Mouse (Mus musculus): ENCODE data around the gene Txndc11. TPM values are rescaled to one million over a fixed set of nuclear protein-coding genes. Genes with fewer than 3 reads are reported as not detected.

The Txndc11 gene
- polyA plus RNA-seq, 1 experiment from 2014 or later = 39.3 TPM

- no peak within 1 kb of the TSS for H3K4me3 ChIP-seq (replicated peaks)
- no peaks in the 10 kb centered on the region for H3K27me3 ChIP-seq (replicated peaks)
- WGBS = 88% methylated on average over 4 of the region's 4 CpGs
- H3K9ac ChIP-seq = no peak within 1 kb of the TSS
- no peaks in the 10 kb centered on the region for H3K36me3 ChIP-seq
- H3K4me1 ChIP-seq = peaks cover 18% of the 10 kb centered on the region
- no peaks in the 10 kb centered on the region for H3K9me3 ChIP-seq
- H3K4me2 ChIP-seq = no peak within 1 kb of the TSS
- no peak within 1 kb of the TSS for H3K27ac ChIP-seq
- no peak for ATAC-seq (ENCODE audit: insufficient read depth, low FRiP score, low read depth)
Observed at GRCm38 (mm10) chr16:11060645-11061044, 73.8 kb downstream of the Txndc11 start, which contains the start of gene Snn. Gene Snn (plus strand): TSS chr16:11060945.

DNA sequence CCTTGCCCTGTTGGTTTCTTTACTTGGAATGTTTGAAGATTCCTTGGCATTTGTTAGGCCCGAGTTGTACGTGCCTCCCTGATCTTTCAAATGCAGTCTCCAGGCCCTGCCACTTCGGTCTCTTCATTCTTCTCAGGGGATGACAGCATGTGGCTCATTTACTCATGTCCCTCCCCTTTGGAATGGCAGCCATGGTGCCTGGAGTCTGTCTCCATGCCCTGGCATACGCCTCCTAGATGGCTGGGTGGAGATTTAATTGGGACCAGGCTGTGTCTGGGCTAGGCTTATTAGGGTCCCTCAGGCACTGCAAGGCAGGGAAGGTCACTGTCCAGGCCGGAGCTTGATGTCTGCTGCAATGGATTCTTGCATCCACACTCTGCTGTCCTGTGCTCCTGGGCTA, 78.5 kb downstream of the Txndc11 start:
- Histone ChIP-seq H3K9me3 (no peaks in the 10 kb centered on the region), H3K36me3 (no peaks in the 10 kb centered on the region), H3K4me1 (no peaks in the 10 kb centered on the region), H3K4me2 (no peak overlapping the region), H3K27ac (no peak overlapping the region), H3K27me3 (replicated peaks) (no peaks in the 10 kb centered on the region), H3K4me3 (replicated peaks) (no peak overlapping the region), H3K9ac (no peak overlapping the region)
- WGBS = 76% methylated on average over 5 of the region's 5 CpGs
- ATAC-seq (ENCODE audit: insufficient read depth, low FRiP score, low read depth) = no peak

DNA sequence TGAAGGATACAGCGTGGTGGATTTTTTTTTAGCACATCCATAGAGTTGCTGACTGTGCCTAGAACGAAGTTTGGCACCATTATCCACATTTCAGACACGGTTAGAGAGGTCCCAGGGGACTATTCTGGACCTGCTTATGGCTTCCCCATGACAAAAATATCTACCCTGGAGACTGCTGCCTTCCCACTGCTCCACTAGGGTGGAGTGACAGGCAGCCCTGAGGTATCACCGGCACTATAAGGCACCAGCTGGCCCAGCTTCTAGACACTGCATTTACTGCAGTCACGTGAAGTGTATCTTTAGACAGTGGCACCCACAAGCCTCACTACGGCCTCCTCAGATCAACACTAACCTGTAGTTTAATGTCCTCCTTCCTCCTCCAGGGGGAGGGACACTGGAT, 79.6 kb downstream of the Txndc11 start:
- no peak for ATAC-seq (ENCODE audit: insufficient read depth, low FRiP score, low read depth)
- no peak overlapping the region for H3K4me3 ChIP-seq (replicated peaks)
- no peak overlapping the region for H3K9ac ChIP-seq
- no peaks in the 10 kb centered on the region for H3K27me3 ChIP-seq (replicated peaks)
- no peaks in the 10 kb centered on the region for H3K4me1 ChIP-seq
- H3K27ac ChIP-seq = no peak overlapping the region
- no peaks in the 10 kb centered on the region for H3K9me3 ChIP-seq
- no peaks in the 10 kb centered on the region for H3K36me3 ChIP-seq
- H3K4me2 ChIP-seq = no peak overlapping the region
- WGBS = 76% methylated on average over 6 of the region's 6 CpGs

DNA sequence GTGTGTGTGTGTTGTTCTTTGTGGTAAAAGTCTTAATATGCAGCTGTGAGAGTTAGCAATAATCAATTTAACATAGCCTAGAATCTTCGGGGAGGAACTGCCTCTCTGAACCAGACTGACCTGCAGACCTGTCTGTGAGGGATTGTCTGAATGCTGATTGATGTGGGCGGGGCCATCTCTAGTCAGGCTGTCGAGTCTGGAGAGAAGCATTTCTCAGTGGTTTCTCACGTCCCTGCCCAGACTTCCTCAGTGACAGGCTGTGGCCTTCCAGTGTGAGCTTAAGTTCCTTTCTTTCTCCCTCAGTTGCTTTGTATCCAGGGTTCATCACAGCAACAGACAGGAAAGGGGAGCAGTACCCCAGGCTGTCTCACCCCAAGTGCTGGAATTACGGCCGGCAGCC, 80.0 kb downstream of the Txndc11 start:
- Histone ChIP-seq H3K9me3 (no peaks in the 10 kb centered on the region), H3K4me1 (no peaks in the 10 kb centered on the region), H3K27ac (no peak overlapping the region), H3K36me3 (no peaks in the 10 kb centered on the region), H3K4me3 (replicated peaks) (no peak overlapping the region), H3K9ac (no peak overlapping the region), H3K27me3 (replicated peaks) (no peaks in the 10 kb centered on the region), H3K4me2 (no peak overlapping the region)
- 65% methylated on average over 6 of the region's 6 CpGs for WGBS
- no peak for ATAC-seq (ENCODE audit: insufficient read depth, low FRiP score, low read depth)

- WGBS = 87% methylated on average over 11 of the region's 11 CpGs
- no peaks in the 10 kb centered on the region for H3K9me3 ChIP-seq
- ATAC-seq (ENCODE audit: insufficient read depth, low FRiP score, low read depth) = no peak
Observed at GRCm38 (mm10) chr16:11051134-11051533, 83.3 kb downstream of the Txndc11 start.

DNA sequence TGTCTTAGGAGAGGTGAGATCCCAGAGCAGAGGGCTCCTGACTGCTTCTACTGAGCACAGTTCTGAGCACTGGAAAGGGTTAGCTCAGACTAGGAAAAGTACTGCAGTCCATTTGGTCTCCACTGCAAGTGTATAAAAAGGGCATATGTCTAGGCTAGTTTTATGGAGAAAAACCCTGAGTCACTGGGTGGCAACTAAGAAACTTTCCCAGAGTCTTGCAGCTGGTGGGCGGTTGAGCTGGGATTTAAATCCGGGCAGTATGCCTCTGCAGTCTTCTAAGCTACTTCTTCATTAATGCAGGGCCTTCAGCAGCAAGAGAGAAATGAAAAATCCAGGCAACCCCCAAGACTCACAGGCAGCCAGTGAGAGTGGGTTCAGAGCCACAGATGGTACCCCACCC, 84.2 kb downstream of the Txndc11 start:
- Histone ChIP-seq H3K4me3 (replicated peaks) (no peak overlapping the region), H3K4me1 (no peaks in the 10 kb centered on the region), H3K27me3 (replicated peaks) (no peaks in the 10 kb centered on the region), H3K4me2 (no peak overlapping the region), H3K36me3 (no peaks in the 10 kb centered on the region), H3K9ac (no peak overlapping the region), H3K27ac (no peak overlapping the region), H3K9me3 (no peaks in the 10 kb centered on the region)
- WGBS = 82% methylated on average over 2 of the region's 2 CpGs
- no peak for ATAC-seq (ENCODE audit: insufficient read depth, low FRiP score, low read depth)

More at GRCm38 (mm10) chr16:11051134-11051533, 83.3 kb downstream of the Txndc11 start:
- no peak overlapping the region for H3K4me2 ChIP-seq
- H3K4me3 ChIP-seq (replicated peaks) = no peak overlapping the region
- no peaks in the 10 kb centered on the region for H3K4me1 ChIP-seq
- H3K27me3 ChIP-seq (replicated peaks) = no peaks in the 10 kb centered on the region
- no peak overlapping the region for H3K9ac ChIP-seq
- H3K27ac ChIP-seq = no peak overlapping the region
- H3K36me3 ChIP-seq = no peaks in the 10 kb centered on the region

DNA sequence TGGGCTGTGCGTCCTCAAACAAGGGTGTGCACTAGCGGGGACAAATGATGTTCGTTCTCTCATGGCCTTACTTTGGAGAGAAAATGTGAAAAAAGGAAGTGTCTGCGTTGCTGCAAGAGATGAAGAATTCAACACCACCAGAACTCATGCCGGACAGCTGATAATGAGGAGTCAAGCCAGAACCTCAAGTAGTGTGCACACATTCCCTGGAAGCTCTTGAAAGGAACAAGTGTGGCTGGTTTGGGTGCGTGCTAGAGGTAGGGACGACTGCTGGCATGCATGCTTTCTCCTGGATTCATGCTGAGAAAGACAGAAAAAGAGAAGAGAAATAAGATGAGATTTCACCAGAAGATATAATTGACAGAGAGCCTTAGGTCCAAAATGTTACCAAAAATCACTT, 87.3 kb downstream of the Txndc11 start:
- Histone ChIP-seq H3K27ac (no peak overlapping the region), H3K27me3 (replicated peaks) (no peaks in the 10 kb centered on the region), H3K4me2 (no peak overlapping the region), H3K36me3 (no peaks in the 10 kb centered on the region), H3K4me3 (replicated peaks) (no peak overlapping the region), H3K4me1 (no peaks in the 10 kb centered on the region), H3K9ac (no peak overlapping the region), H3K9me3 (no peaks in the 10 kb centered on the region)
- 68% methylated on average over 7 of the region's 7 CpGs for WGBS
- ATAC-seq (ENCODE audit: insufficient read depth, low FRiP score, low read depth) = no peak

DNA sequence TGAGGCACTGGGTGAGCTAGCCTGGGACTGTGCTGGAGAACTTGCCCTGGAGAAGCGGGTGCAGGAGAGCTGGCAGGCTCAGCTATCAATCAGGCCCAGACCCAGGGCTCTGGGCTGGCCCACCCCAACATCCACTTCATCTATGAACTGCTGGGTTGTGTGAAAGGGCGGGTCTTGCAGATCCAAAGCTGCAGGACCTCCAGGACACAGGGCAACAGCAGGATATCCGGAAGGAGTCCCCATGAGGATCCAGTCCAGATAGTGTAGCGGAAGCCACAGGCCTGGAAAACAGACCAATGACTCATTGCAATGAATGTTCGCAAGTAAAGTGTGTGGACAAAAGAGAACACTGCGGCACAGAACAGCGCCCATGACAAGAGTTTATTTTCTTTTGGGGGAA, 88.0 kb downstream of the Txndc11 start:
- Histone ChIP-seq H3K36me3 (no peaks in the 10 kb centered on the region), H3K27me3 (replicated peaks) (no peaks in the 10 kb centered on the region), H3K4me3 (replicated peaks) (no peak overlapping the region), H3K4me1 (no peaks in the 10 kb centered on the region), H3K9me3 (no peaks in the 10 kb centered on the region), H3K27ac (no peak overlapping the region), H3K9ac (no peak overlapping the region), H3K4me2 (no peak overlapping the region)
- ATAC-seq (ENCODE audit: insufficient read depth, low FRiP score, low read depth) = 0 out of 2 replicates have a peak, but pooled peaks have one; percentile 31
- 84% methylated on average over 7 of the region's 7 CpGs for WGBS

- Histone ChIP-seq H3K27ac (no peak overlapping the region), H3K9me3 (no peaks in the 10 kb centered on the region), H3K4me1 (no peaks in the 10 kb centered on the region), H3K9ac (no peak overlapping the region), H3K4me3 (replicated peaks) (no peak overlapping the region), H3K4me2 (no peak overlapping the region), H3K36me3 (no peaks in the 10 kb centered on the region), H3K27me3 (replicated peaks) (no peaks in the 10 kb centered on the region)
- no peak for ATAC-seq (ENCODE audit: insufficient read depth, low FRiP score, low read depth)
- 75% methylated on average over 5 of the region's 5 CpGs for WGBS
Observed at GRCm38 (mm10) chr16:11043239-11043638, 91.2 kb downstream of the Txndc11 start.

DNA sequence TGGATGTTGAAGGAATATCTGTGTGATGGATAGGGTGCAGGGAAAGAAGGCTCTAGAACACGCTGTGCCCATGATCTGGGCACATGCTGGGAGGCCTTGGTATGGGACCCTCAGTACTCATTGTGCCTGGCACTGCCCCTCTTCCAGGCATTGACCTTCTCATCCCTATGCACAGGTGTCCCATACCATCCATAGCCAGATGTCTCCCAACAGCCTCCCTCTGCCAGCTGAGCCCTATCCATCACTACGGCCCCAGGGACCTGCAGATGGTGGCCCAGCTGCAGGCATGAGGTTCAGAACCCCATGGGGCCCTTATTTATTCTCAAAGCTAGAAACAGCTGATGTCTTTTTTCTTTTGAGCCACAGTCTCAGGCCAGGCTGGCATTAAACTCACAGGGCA, 93.8 kb downstream of the Txndc11 start:
- H3K4me1 ChIP-seq = no peaks in the 10 kb centered on the region; the same call in 1 of the 2 replicates
- no peaks in the 10 kb centered on the region for H3K27me3 ChIP-seq (replicated peaks)
- no peak overlapping the region for H3K4me2 ChIP-seq
- H3K27ac ChIP-seq = no peak overlapping the region
- no peak overlapping the region for H3K9ac ChIP-seq
- H3K9me3 ChIP-seq = no peaks in the 10 kb centered on the region
- ATAC-seq (ENCODE audit: insufficient read depth, low FRiP score, low read depth) = no peak
- no peaks in the 10 kb centered on the region for H3K36me3 ChIP-seq
- H3K4me3 ChIP-seq (replicated peaks) = no peak overlapping the region
- 69% methylated on average over 2 of the region's 2 CpGs for WGBS

DNA sequence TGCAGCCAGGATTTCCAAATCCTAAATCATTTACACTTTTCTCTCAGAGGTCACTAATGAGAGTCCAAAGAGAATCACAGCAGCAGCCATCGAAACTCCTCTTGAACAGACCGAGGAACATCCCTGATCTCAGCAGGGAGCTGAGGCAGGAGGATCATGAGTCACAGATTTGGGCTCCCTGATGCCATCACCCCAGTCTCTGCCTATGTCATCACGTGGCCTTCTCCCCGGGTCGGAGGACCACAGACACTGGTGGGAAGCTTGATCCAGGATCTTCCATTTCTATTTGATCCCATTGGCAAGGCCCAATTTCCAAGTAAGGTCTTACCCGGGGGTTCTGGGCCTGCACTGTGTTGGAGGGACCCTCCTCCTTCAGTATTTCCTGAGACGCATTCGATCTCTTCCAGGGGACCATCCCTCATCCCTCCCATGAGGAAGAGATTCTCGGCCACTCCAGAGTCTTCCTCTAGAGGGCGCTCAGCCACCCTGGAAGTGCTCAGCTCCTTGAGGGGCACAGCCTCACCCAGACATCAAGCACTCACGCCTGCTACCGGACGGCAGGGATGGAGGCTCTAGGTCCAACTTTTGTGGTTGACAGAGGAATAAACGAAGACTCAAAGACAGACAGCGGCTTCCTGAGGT, 98.5 kb downstream of the Txndc11 start:
- ATAC-seq (ENCODE audit: insufficient read depth, low FRiP score, low read depth) = no peak; the same call in 1 of the 2 replicates
- H3K9ac ChIP-seq = no peak overlapping the region

DNA sequence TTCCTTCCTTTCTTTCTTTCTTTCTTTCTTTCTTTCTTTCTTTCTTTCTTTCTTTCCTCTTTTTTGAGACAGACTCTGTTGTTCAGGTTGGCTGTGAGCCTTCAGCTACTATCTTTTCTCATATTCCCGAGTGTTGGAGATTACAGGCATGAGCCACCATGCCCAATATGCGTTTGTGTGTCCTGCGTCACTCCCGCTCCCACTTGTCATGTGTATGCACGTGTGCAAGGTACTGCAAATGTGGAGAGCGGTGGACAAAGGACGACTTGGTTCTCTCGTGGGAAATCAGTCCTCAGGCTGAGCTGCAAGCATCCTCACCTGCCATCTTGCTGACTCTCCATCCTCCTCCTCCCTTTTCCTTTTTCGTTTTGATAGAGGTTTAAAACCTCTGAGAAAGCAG, 99.2 kb downstream of the Txndc11 start:
- Histone ChIP-seq H3K36me3 (no peaks in the 10 kb centered on the region), H3K9ac (no peak overlapping the region), H3K9me3 (no peaks in the 10 kb centered on the region), H3K27ac (no peak overlapping the region), H3K4me3 (replicated peaks) (no peak overlapping the region), H3K4me2 (no peak overlapping the region), H3K4me1 (no peaks in the 10 kb centered on the region; the same call in 1 of the 2 replicates), H3K27me3 (replicated peaks) (no peaks in the 10 kb centered on the region)
- WGBS = 82% methylated on average over 9 of the region's 9 CpGs
- ATAC-seq (ENCODE audit: insufficient read depth, low FRiP score, low read depth) = no peak

More for the DNA sequence above, 98.5 kb downstream of the Txndc11 start:
- 26% methylated on average over 15 of the region's 15 CpGs for WGBS
- H3K36me3 ChIP-seq = no peaks in the 10 kb centered on the region
- H3K27ac ChIP-seq = no peak overlapping the region
- H3K4me2 ChIP-seq = peak overlapping the region; percentile 10; the same call in 1 of the 2 replicates
- no peaks in the 10 kb centered on the region for H3K9me3 ChIP-seq
- H3K27me3 ChIP-seq (replicated peaks) = no peaks in the 10 kb centered on the region
- no peaks in the 10 kb centered on the region; the same call in 1 of the 2 replicates for H3K4me1 ChIP-seq
- H3K4me3 ChIP-seq (replicated peaks) = no peak overlapping the region
